Mouse (Mus musculus): Measurements from ENCODE around the gene Ankrd13b. TPM values are rescaled to one million over a fixed set of nuclear protein-coding genes. Genes with fewer than 3 reads are reported as not detected.

Ankrd13b gene
- polyA plus RNA-seq, 1 experiment from 2014 or later = 0.58 TPM

DNA sequence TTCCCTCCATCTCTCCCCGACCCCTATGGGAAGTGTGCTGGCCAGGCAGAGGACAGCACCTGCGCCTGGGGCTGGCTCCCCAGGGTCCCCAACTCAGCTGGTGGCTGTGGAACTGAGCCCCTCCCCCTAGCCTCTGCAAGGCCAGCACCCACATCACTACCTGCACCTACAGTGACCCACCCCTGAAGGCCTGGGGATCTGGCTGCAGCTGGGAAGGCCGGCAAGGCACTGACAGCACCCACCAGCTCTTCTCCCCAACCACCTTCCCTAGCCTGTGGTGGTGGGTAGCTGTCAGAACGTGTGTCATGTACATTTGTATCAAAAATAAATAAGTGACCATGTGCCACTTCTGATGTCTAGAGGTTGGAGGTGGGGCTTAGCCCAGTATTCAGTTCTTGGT lies 17.9 kb upstream of the Ankrd13b start:
- Histone ChIP-seq H3K4me2 (no peak overlapping the region), H3K27me3 (peaks cover 4% of the 10 kb centered on the region; the same call in 1 of the 2 replicates), H3K4me1 (replicated peaks) (peaks cover 14% of the 10 kb centered on the region), H3K9ac (no peak overlapping the region), H3K27ac (replicated peaks) (no peak overlapping the region), H3K36me3 (replicated peaks) (peaks cover 44% of the 10 kb centered on the region), H3K9me3 (replicated peaks) (no peaks in the 10 kb centered on the region), H3K4me3 (replicated peaks) (no peak overlapping the region)
- no peak for ATAC-seq (ENCODE audit: insufficient read depth)
- WGBS (ENCODE audit: insufficient replicate concordance) = 63% methylated on average over 4 of the region's 4 CpGs

DNA sequence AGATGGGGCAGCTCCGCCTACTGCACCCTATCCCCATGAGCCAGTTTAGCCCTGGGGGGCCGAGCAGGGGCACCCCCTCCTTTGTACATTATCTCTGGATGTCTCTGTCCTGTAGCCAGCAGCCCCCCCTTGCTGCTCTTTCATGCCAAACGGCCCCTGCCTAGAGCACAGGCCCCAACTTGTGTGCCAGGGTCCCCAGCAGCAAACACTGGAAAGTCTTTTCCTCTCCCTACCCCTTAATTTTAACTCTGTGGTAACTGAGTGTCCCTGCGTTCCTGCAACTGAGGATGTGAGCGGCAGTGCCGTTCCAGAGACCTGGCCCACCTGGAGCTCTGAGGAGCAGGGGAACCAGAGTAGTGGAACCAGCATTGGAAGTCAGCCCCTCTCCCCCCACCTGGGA lies 17.5 kb upstream of the Ankrd13b start:
- peaks cover 44% of the 10 kb centered on the region for H3K36me3 ChIP-seq (replicated peaks)
- WGBS (ENCODE audit: insufficient replicate concordance) = 76% methylated on average over 6 of the region's 6 CpGs
- H3K9me3 ChIP-seq (replicated peaks) = no peaks in the 10 kb centered on the region
- no peak overlapping the region for H3K9ac ChIP-seq
- H3K4me2 ChIP-seq = no peak overlapping the region
- no peak overlapping the region for H3K4me3 ChIP-seq (replicated peaks)
- H3K4me1 ChIP-seq (replicated peaks) = peaks cover 11% of the 10 kb centered on the region
- H3K27ac ChIP-seq (replicated peaks) = no peak overlapping the region
- ATAC-seq (ENCODE audit: insufficient read depth) = no peak
- peaks cover 4% of the 10 kb centered on the region; the same call in 1 of the 2 replicates for H3K27me3 ChIP-seq

DNA sequence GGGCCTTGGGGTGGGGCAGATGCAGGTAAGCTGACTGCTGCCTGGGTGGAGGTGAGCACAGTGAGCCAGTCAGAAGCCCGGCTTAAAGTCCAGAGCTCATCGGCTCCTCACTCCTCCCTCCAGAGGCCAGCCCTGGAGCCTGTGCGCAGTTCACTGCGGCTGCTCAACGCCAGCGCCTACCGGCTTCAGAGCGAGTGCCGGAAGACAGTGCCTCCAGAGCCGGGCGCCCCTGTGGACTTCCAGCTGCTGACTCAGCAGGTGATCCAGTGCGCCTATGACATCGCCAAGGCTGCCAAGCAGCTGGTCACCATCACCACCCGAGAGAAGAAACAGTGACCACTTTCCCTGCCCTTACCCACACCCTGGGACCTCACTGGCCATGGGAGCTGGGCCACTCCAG lies 16.8 kb upstream of the Ankrd13b start:
- WGBS (ENCODE audit: insufficient replicate concordance) = 86% methylated on average over 14 of the region's 14 CpGs
- Histone ChIP-seq H3K36me3 (replicated peaks) (peaks cover 44% of the 10 kb centered on the region), H3K27me3 (peaks cover 4% of the 10 kb centered on the region; the same call in 1 of the 2 replicates), H3K9ac (no peak overlapping the region), H3K4me3 (replicated peaks) (no peak overlapping the region), H3K4me1 (replicated peaks) (peaks cover 11% of the 10 kb centered on the region), H3K4me2 (no peak overlapping the region), H3K27ac (replicated peaks) (no peak overlapping the region), H3K9me3 (replicated peaks) (no peaks in the 10 kb centered on the region)
- no peak for ATAC-seq (ENCODE audit: insufficient read depth)

DNA sequence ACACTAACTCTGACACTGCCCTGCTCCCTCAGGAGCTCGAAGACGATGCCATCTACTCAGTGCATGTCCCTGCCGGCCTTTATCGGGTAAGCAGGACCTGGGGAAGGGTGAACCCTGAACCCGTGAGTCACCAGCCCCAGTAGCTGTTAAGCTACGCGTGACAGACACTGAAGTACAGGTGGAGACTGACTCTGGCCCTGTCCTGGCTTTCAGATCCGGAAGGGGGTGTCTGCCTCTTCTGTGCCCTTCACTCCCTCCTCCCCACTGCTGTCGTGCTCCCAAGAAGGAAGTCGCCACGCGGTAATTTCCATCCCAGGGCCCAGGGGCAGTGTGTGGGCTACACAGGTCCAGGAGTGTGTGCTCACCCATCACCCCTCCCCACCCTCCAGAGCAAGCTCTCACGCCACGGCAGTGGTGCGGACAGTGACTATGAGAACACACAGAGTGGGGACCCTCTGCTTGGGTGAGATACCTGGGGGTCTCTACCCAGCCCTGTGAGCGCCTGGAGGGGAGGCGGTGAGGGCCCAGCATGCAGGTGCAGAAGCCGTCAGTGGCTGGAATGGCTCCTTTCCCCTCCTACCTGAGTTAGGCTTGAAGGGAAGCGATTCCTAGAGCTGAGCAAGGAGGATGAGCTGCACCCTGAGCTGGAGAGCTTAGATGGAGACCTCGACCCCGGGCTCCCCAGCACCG lies 16.0 kb upstream of the Ankrd13b start:
- no peaks in the 10 kb centered on the region for H3K9me3 ChIP-seq (replicated peaks)
- no peak for ATAC-seq (ENCODE audit: insufficient read depth)
- H3K4me2 ChIP-seq = no peak overlapping the region
- H3K27me3 ChIP-seq = peaks cover 4% of the 10 kb centered on the region; the same call in 1 of the 2 replicates
- peaks cover 11% of the 10 kb centered on the region for H3K4me1 ChIP-seq (replicated peaks)
- 81% methylated on average over 22 of the region's 22 CpGs for WGBS (ENCODE audit: insufficient replicate concordance)
- H3K9ac ChIP-seq = no peak overlapping the region
- peaks cover 51% of the 10 kb centered on the region for H3K36me3 ChIP-seq (replicated peaks)
- H3K4me3 ChIP-seq (replicated peaks) = no peak overlapping the region
- no peak overlapping the region for H3K27ac ChIP-seq (replicated peaks)

DNA sequence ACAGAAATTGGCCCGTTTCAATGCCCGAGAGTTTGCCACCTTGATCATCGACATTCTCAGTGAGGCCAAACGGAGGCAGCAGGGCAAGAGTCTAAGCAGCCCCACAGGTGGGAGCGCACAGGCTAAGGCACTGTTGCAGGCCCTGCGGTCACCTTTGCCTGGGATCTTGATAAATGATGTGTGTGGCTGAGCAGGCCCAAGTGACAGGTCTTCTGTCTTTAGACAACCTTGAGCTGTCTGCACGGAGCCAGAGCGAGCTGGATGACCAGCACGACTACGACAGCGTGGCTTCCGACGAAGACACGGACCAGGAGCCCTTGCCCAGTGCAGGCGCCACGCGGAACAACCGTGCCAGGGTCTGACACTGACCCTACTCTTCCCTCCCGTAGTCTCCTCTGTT lies 14.9 kb upstream of the Ankrd13b start:
- Histone ChIP-seq H3K27ac (replicated peaks) (no peak overlapping the region), H3K9me3 (replicated peaks) (no peaks in the 10 kb centered on the region), H3K36me3 (replicated peaks) (peaks cover 61% of the 10 kb centered on the region), H3K27me3 (0 out of 2 replicates have a peak, but pooled peaks cover 4% of the 10 kb centered on the region), H3K4me3 (replicated peaks) (no peak overlapping the region), H3K9ac (no peak overlapping the region), H3K4me2 (no peak overlapping the region), H3K4me1 (replicated peaks) (peaks cover 11% of the 10 kb centered on the region)
- no peak for ATAC-seq (ENCODE audit: insufficient read depth)
- WGBS (ENCODE audit: insufficient replicate concordance) = 83% methylated on average over 19 of the region's 19 CpGs

DNA sequence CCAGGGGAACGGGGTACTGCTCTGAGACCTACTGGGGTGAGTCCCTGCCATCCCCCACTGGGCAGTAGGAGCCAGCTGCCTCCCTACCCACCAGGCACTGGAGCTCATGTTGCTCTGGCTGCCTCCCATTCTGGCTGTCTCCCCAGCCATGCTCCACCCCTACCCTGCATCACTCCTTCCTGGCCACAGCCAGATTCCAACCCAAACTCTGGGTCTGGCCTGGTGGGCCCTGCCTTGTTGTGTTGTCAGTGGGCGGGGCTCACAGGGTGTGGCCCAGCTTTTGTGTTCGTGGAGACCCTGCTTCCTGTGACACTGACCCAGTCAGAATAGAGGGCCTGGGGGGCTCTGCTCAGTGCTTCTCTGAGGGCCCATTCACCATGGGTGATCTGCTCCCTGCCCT lies 14.0 kb upstream of the Ankrd13b start:
- Histone ChIP-seq H3K4me3 (replicated peaks) (no peak overlapping the region), H3K27me3 (no peaks in the 10 kb centered on the region), H3K36me3 (replicated peaks) (peaks cover 63% of the 10 kb centered on the region), H3K4me2 (no peak overlapping the region), H3K4me1 (replicated peaks) (peaks cover 9% of the 10 kb centered on the region), H3K9ac (no peak overlapping the region), H3K27ac (replicated peaks) (no peak overlapping the region), H3K9me3 (replicated peaks) (no peaks in the 10 kb centered on the region)
- WGBS (ENCODE audit: insufficient replicate concordance) = 43% methylated on average over 3 of the region's 3 CpGs
- ATAC-seq (ENCODE audit: insufficient read depth) = no peak

DNA sequence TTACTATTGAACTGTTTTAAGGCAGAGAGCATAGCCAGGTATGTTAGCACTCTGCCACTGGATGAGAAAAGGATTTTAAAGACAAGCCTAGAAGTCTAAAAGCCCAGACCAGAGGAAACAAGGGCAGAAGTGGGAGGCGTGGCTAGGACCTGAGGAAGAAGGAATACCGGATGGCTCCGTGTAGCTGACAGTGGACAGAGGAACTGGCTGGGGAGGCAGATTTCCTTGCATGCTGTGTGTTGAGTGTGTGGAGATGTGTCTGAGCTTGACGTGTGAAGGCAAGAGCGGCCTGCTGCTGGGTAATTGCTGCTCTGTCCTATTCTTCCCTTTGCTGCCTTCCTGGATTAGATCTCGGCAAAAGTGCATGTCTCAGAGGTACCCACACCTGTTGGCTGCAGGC lies 13.0 kb upstream of the Ankrd13b start:
- Histone ChIP-seq H3K27me3 (no peaks in the 10 kb centered on the region), H3K4me1 (replicated peaks) (peaks cover 8% of the 10 kb centered on the region), H3K4me2 (no peak overlapping the region), H3K36me3 (replicated peaks) (peaks cover 63% of the 10 kb centered on the region), H3K9ac (no peak overlapping the region), H3K27ac (replicated peaks) (no peak overlapping the region), H3K4me3 (replicated peaks) (no peak overlapping the region), H3K9me3 (replicated peaks) (no peaks in the 10 kb centered on the region)
- ATAC-seq (ENCODE audit: insufficient read depth) = no peak
- WGBS (ENCODE audit: insufficient replicate concordance) = 66% methylated on average over 6 of the region's 6 CpGs

DNA sequence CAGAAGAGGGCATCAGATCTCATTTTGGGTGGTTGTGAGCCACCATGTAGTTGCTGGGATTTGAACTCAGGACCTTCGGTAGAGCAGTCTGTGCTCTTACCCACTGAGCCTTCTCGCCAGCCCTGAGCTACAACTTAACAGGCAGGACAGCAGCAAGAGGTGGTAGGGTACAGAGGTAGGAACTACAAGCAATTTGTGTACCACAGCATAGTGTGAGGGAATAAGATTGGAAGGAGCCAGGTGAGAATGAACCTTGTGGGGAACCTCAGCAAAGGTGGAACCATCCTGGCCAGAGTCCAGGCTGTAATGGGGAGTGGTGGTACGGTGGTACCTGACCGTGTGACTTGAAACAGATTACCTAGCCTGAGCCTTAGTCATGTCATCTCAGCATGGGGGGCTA lies 12.5 kb upstream of the Ankrd13b start:
- 79% methylated on average over 4 of the region's 4 CpGs for WGBS (ENCODE audit: insufficient replicate concordance)
- peaks cover 61% of the 10 kb centered on the region for H3K36me3 ChIP-seq (replicated peaks)
- peaks cover 13% of the 10 kb centered on the region for H3K4me1 ChIP-seq (replicated peaks)
- no peak overlapping the region for H3K4me3 ChIP-seq (replicated peaks)
- no peak overlapping the region for H3K4me2 ChIP-seq
- no peaks in the 10 kb centered on the region for H3K27me3 ChIP-seq
- no peaks in the 10 kb centered on the region for H3K9me3 ChIP-seq (replicated peaks)
- no peak overlapping the region for H3K27ac ChIP-seq (replicated peaks)
- H3K9ac ChIP-seq = no peak overlapping the region
- ATAC-seq (ENCODE audit: insufficient read depth) = no peak

DNA sequence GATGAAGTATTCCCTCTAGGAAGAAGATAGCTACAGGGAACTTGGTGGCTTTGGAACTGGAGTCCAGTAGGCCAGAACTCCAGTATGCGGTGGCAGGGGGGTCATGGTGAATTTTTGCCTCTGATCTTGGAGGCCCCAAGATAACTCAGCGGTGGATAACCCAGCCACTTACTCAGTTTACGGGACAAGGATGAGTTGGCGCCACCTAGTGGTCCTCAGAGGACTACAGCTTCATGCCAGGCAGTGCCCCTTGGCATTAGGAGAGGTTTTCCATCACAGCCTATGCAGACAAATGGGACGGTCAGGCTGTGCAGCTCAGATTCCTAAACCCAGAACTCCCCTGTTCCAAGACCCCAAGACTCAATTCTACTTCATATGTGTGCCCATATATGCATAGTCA lies 11.9 kb upstream of the Ankrd13b start:
- Histone ChIP-seq H3K27ac (replicated peaks) (no peak overlapping the region), H3K4me3 (replicated peaks) (no peak overlapping the region), H3K4me1 (replicated peaks) (peaks cover 16% of the 10 kb centered on the region), H3K9ac (no peak overlapping the region), H3K36me3 (replicated peaks) (peaks cover 56% of the 10 kb centered on the region), H3K9me3 (replicated peaks) (no peaks in the 10 kb centered on the region), H3K27me3 (no peaks in the 10 kb centered on the region), H3K4me2 (no peak overlapping the region)
- no peak for ATAC-seq (ENCODE audit: insufficient read depth)
- 17% methylated on average over 5 of the region's 5 CpGs for WGBS (ENCODE audit: insufficient replicate concordance)

DNA sequence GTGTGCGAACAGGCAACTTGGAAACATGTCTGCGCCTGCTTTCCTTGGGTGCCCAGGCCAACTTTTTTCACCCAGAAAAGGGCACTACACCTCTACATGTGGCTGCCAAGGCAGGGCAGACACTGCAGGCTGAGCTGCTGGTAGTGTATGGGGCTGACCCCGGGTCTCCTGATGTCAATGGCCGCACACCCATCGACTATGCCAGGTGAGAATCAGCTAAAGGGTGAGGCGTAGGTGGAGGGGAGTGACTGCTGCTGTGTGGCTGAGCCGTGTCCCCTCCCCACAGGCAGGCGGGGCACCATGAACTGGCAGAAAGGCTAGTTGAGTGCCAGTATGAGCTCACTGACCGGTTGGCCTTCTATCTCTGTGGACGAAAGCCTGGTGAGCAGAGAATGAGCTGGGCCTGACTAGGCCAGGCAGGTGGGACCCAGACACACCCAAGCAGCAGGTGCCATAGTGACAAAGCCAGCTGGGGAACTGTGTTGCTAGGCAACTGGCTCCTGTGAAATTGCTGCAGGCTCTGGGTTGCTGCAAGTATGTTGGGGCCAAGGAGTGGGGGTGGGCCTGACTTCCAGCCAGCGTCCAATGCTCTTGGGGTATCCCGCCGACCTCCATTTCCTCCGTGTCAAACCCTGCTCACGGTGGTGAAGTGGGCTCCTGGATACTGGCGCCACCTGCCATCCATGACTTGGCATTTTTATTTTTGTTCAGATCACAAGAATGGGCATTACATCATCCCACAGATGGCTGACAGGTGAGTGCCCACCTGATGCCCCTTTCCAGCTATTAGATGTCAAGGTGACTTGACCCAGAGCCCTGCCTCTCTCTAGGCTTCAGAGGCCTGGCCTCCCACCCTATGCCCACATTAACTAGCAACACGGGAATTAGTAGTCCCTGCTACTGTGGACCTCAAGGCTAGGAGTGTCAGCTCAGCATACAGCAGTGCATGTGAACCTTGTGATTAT lies 11.2 kb upstream of the Ankrd13b start:
- Histone ChIP-seq H3K9me3 (replicated peaks) (no peaks in the 10 kb centered on the region), H3K4me3 (replicated peaks) (no peak overlapping the region), H3K27ac (replicated peaks) (no peak overlapping the region), H3K4me2 (no peak overlapping the region), H3K9ac (no peak overlapping the region), H3K27me3 (no peaks in the 10 kb centered on the region), H3K4me1 (replicated peaks) (peaks cover 24% of the 10 kb centered on the region), H3K36me3 (replicated peaks) (peaks cover 49% of the 10 kb centered on the region)
- 80% methylated on average over 17 of the region's 17 CpGs for WGBS (ENCODE audit: insufficient replicate concordance)
- ATAC-seq (ENCODE audit: insufficient read depth) = no peak

DNA sequence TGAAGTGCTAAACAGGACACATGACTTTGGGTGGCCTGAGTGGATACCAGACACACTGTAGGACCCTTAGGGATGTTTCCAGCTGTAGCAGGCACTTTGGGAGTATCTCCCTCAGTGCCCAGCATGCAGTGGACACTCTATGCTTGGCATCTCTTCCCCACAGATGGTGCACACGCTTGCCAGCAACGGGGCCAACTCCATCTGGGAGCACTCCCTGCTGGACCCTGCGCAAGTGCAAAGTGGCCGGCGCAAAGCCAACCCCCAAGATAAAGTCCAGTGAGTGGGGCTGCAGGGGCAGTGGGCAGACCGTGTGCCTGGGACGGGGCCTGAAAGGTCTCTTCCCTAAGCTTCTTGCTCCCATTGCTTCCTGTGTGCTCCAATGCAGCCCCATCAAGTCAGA lies 9.9 kb upstream of the Ankrd13b start:
- no peak overlapping the region for H3K27ac ChIP-seq (replicated peaks)
- no peaks in the 10 kb centered on the region for H3K27me3 ChIP-seq
- no peaks in the 10 kb centered on the region for H3K9me3 ChIP-seq (replicated peaks)
- ATAC-seq (ENCODE audit: insufficient read depth) = no peak
- WGBS (ENCODE audit: insufficient replicate concordance) = 84% methylated on average over 7 of the region's 7 CpGs
- H3K4me1 ChIP-seq (replicated peaks) = peaks cover 37% of the 10 kb centered on the region
- H3K4me3 ChIP-seq (replicated peaks) = no peak overlapping the region
- H3K9ac ChIP-seq = no peak overlapping the region
- H3K36me3 ChIP-seq (replicated peaks) = peaks cover 36% of the 10 kb centered on the region
- H3K4me2 ChIP-seq = no peak overlapping the region

Measured in liver, embryonic 15.5 days (tissue).